40 mouse cellular contexts compared by ENCODE assay signal in the genomic region with DNA sequence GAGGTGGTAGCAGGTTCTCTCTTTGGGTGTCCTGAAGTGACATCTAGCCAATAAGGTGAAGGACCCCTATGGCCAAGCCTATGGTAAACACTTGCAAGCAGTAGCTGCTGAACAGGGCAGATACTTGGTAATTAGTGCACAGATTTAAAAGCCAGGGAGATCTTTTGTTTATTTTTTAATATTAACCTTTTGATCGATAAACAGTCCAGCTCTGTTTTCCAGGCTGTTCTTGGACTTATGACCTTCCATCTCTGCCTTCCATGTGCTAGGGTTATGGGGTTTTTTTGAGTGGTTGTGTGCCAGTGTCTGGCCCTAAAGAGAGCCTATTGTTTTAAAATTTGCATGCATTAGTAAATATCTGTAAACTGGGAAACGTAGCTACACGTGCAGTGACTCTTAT. TPM values are rescaled to one million over a fixed set of nuclear protein-coding genes. Genes with fewer than 3 reads are reported as not detected.
"Had no signal": no experiment of that assay in that cellular context is flagged by ENCODE, and none has a peak within 500 bp of the region (broad histone marks: within the 10 kb centered on the region; RNA-seq: fewer than 3 reads in every experiment).

No protein-coding gene starts in this region.

- H3K4me2 ChIP-seq: limb, embryonic 12.5 days; limb, embryonic 13.5 days; limb, embryonic 15.5 days; liver, embryonic 13.5 days; liver, embryonic 15.5 days; lung, embryonic 14.5 days; lung, embryonic 15.5 days; midbrain, embryonic 11.5 days; midbrain, embryonic 12.5 days; midbrain, embryonic 13.5 days; midbrain, embryonic 15.5 days had no signal

- H3K27me3 ChIP-seq: limb, embryonic 12.5 days; limb, embryonic 13.5 days; limb, embryonic 15.5 days; liver, embryonic 13.5 days; liver, embryonic 15.5 days; lung, embryonic 15.5 days; megakaryocyte, embryonic 14.5 days; midbrain, embryonic 12.5 days; midbrain, embryonic 13.5 days; midbrain, embryonic 15.5 days had no signal

- H3K9ac ChIP-seq: limb, embryonic 12.5 days; limb, embryonic 13.5 days; limb, embryonic 15.5 days; liver, embryonic 13.5 days; liver, embryonic 14.5 days; liver, embryonic 15.5 days; lung, embryonic 14.5 days; lung, embryonic 15.5 days; midbrain, embryonic 12.5 days; midbrain, embryonic 13.5 days; midbrain, embryonic 15.5 days had no signal

- ATAC-seq: lung, postnatal 0 days; midbrain, embryonic 13.5 days; midbrain, embryonic 15.5 days; midbrain, embryonic 16.5 days had no signal

- H3K4me3 ChIP-seq: left cerebral cortex, adult 2 months; limb, embryonic 10.5 days; limb, embryonic 12.5 days; limb, embryonic 13.5 days; limb, embryonic 15.5 days; liver, embryonic 13.5 days; liver, embryonic 15.5 days; lung, embryonic 15.5 days; megakaryocyte, embryonic 14.5 days; midbrain, embryonic 10.5 days; midbrain, embryonic 12.5 days; midbrain, embryonic 13.5 days; midbrain, embryonic 15.5 days; myocyte had no signal

- H3K9me3 ChIP-seq: limb, embryonic 10.5 days; limb, embryonic 12.5 days; limb, embryonic 13.5 days; limb, embryonic 15.5 days; liver, embryonic 13.5 days; liver, embryonic 15.5 days; lung, embryonic 15.5 days; megakaryocyte, embryonic 14.5 days; midbrain, embryonic 10.5 days; midbrain, embryonic 12.5 days; midbrain, embryonic 13.5 days; midbrain, embryonic 15.5 days had no signal

- DNase-seq: layer of hippocampus, postnatal 36 days; left cerebral cortex, postnatal 4 days; liver; liver, embryonic 13.5 days; lung, adult 18-20 months; lung, adult 2 months; lung, embryonic 14.5 days; lung, postnatal 10 days; lung, postnatal 14 days; lung, postnatal 36 days; lung, postnatal 4 days; midbrain, embryonic 14.5 days had no signal

- H3K27ac ChIP-seq: left cerebral cortex, adult 2 months; limb, embryonic 10.5 days; limb, embryonic 12.5 days; limb, embryonic 13.5 days; limb, embryonic 15.5 days; liver, embryonic 13.5 days; liver, embryonic 14.5 days; liver, embryonic 15.5 days; lung, embryonic 15.5 days; macrophage; midbrain, embryonic 10.5 days; midbrain, embryonic 12.5 days; midbrain, embryonic 13.5 days; midbrain, embryonic 15.5 days had no signal

- H3K4me1 ChIP-seq: limb, embryonic 10.5 days; limb, embryonic 12.5 days; limb, embryonic 13.5 days; limb, embryonic 15.5 days; liver, embryonic 15.5 days; lung, embryonic 15.5 days; midbrain, embryonic 10.5 days; midbrain, embryonic 12.5 days; midbrain, embryonic 15.5 days had no signal

RNA-seq across cellular contexts. Expression of a gene that starts 59.9 kb away (rescaled TPM):
- total RNA-seq: left cerebral cortex, postnatal 10 days; left cerebral cortex, postnatal 14 days; megakaryocyte progenitor cell, adult 5-6 weeks; megakaryocyte, adult 5-6 weeks; megakaryocyte-erythroid progenitor cell, adult 5-6 weeks; midbrain, postnatal 0 days; monocyte, adult 5-6 weeks had no signal
- polyA plus RNA-seq: limb, embryonic 10.5 days; limb, embryonic 12.5 days; limb, embryonic 13.5 days; limb, embryonic 14.5 days; limb, embryonic 15.5 days; liver, embryonic 13.5 days; liver, embryonic 14.5 days; liver, embryonic 15.5 days; liver, embryonic 16.5 days; lung, adult 2 months; lung, embryonic 14.5 days; lung, embryonic 15.5 days; lung, embryonic 16.5 days; lung, postnatal 0 days; macrophage; midbrain, embryonic 10.5 days; midbrain, embryonic 11.5 days; midbrain, embryonic 12.5 days; midbrain, embryonic 13.5 days; midbrain, embryonic 14.5 days; midbrain, embryonic 15.5 days; midbrain, embryonic 16.5 days; midbrain, postnatal 0 days had no signal
